Comparison of ENCODE assay signal across 8 mouse cellular contexts in the genomic region with DNA sequence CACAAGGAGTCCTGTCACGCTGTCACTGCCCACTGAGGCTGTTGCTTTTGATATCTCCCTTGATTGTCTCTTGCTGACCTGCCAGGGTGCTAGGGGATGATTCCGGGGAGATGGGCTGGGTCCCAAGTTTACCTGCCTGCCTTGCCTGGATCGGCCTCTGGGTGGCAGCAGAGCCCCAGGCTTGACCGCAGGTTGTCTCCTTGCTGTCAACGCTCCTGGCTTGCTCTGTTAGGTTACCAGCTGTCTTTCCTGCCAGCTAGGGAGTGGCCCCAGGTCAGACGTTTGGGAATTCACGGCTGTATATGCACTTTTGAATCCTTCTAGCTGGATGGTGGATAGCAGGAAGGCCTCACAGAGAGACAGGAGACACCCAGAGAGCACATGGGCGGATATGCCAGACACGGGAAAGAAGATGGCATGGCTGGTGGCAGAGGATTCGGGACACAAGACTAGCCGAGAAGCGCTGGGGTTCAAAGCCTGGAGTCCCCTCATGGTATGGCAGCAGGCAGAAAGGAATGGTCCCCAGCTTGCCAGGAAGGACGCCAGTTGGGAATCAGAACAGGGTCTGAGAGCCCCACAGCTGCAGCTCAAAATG. TPM values are rescaled to one million over a fixed set of nuclear protein-coding genes. Genes with fewer than 3 reads are reported as not detected.
A peak's percentile ranks its signal among the peaks of the same experiment; 100 is the strongest.
DNase-seq lines count a peak whose midpoint lies in the region; ATAC-seq and TF ChIP-seq lines count a peak whose summit lies in the region.

No protein-coding gene starts in this region.

- no peaks in the 10 kb centered on the region for H3K27me3 ChIP-seq in kidney, embryonic 16.5 days (ENCODE audit: insufficient read depth, low read length)
- H3K27me3 ChIP-seq in liver, postnatal 0 days (ENCODE audit: insufficient read depth, low read length): peaks cover 4% of the 10 kb centered on the region; the same call in 1 of the 2 replicates

- H3K27ac ChIP-seq in kidney, embryonic 16.5 days (ENCODE audit: low read length): no peak overlapping the region
- H3K27ac ChIP-seq in liver, postnatal 0 days (ENCODE audit: low read depth): no peak overlapping the region
- no peak overlapping the region for H3K27ac ChIP-seq in olfactory bulb, adult 2 months (ENCODE audit: insufficient read depth, low read depth, low read length)

- no peak for TF ChIP-seq POLR2A in olfactory bulb, adult 2 months (IDR thresholded peaks at IDR 0.05; ENCODE audit: insufficient read depth, low read depth, low read length)

- 28% methylated on average over 13 of the region's 13 CpGs for WGBS in kidney, embryonic 16.5 days
- 30% methylated on average over 13 of the region's 13 CpGs for WGBS in liver, postnatal 0 days (ENCODE audit: insufficient replicate concordance)
- 32% methylated on average over 13 of the region's 13 CpGs for WGBS in olfactory bulb, adult 2 months

- peak; percentile 57 for DNase-seq in urinary bladder, adult 2 months (ENCODE audit: low spot score)
- DNase-seq in urinary bladder, postnatal 10 days (ENCODE audit: low spot score): no peak
- peak; percentile 56 for DNase-seq in cerebellum, adult 9-11 months
- DNase-seq in frontal cortex, postnatal 14 days (ENCODE audit: low spot score in 2 of 2): peak; percentile 31 to 73
- DNase-seq in liver, postnatal 0 days: peak; percentile 73
- DNase-seq in urinary bladder, postnatal 14 days (ENCODE audit: low spot score): peak; percentile 69

- H3K4me1 ChIP-seq in kidney, embryonic 16.5 days (ENCODE audit: insufficient read depth, low read length): no peaks in the 10 kb centered on the region
- no peaks in the 10 kb centered on the region for H3K4me1 ChIP-seq in liver, postnatal 0 days (ENCODE audit: insufficient read depth)
- peaks cover 7% of the 10 kb centered on the region for H3K4me1 ChIP-seq in olfactory bulb, adult 2 months (ENCODE audit: control insufficient read depth, insufficient read depth, low read length)

- H3K4me2 ChIP-seq in kidney, embryonic 16.5 days (replicated peaks; ENCODE audit: low read depth, low read length): no peak overlapping the region
- no peak overlapping the region for H3K4me2 ChIP-seq in liver, postnatal 0 days (ENCODE audit: low read depth, low read length)

- H3K4me3 ChIP-seq in kidney, embryonic 16.5 days (ENCODE audit: low read length): no peak overlapping the region
- H3K4me3 ChIP-seq in liver, postnatal 0 days (ENCODE audit: low read depth, low read length): no peak overlapping the region
- no peak overlapping the region for H3K4me3 ChIP-seq in olfactory bulb, adult 2 months (ENCODE audit: insufficient read depth, low read depth, low read length)

- H3K9ac ChIP-seq in kidney, embryonic 16.5 days (replicated peaks; ENCODE audit: low read length): no peak overlapping the region
- H3K9ac ChIP-seq in liver, postnatal 0 days (replicated peaks): no peak overlapping the region

- H3K9me3 ChIP-seq in kidney, embryonic 16.5 days (ENCODE audit: low read length): no peaks in the 10 kb centered on the region
- H3K9me3 ChIP-seq in liver, postnatal 0 days (ENCODE audit: low read length): no peaks in the 10 kb centered on the region

- TF ChIP-seq CTCF in liver, postnatal 0 days (IDR thresholded peaks at IDR 0.05; ENCODE audit: low read depth): peak; percentile 90
- TF ChIP-seq CTCF in olfactory bulb, adult 2 months (IDR thresholded peaks at IDR 0.05; ENCODE audit: insufficient read depth, low read depth, low read length): peak; percentile 89

- no peak for TF ChIP-seq EP300 in liver, postnatal 0 days (IDR thresholded peaks at IDR 0.05; ENCODE audit: low read depth)

- ATAC-seq in kidney, embryonic 16.5 days (ENCODE audit: low FRiP score, low TSS enrichment): peak; percentile 19; the same call in 1 of the 2 replicates
- no peak for ATAC-seq in liver, postnatal 0 days

- no peaks in the 10 kb centered on the region for H3K36me3 ChIP-seq in kidney, embryonic 16.5 days (ENCODE audit: insufficient read depth, low read length)
- H3K36me3 ChIP-seq in liver, postnatal 0 days (replicated peaks; ENCODE audit: insufficient read depth, low read length): no peaks in the 10 kb centered on the region

RNA-seq across cellular contexts. Expression of a gene that starts 10.5 kb away (rescaled TPM):
- polyA plus RNA-seq in urinary bladder, adult 2 months (2012; rRNA removed): 3.8 and 4.8 TPM in 2 replicates
- polyA plus RNA-seq in kidney, embryonic 16.5 days (2015; fragmentation: Nextera tagmentation; extraction: Ambion mirVana): 1.5 and 1.8 TPM in 2 replicates
- polyA plus RNA-seq in liver, postnatal 0 days (2015; fragmentation: Nextera tagmentation; extraction: Ambion mirVana): 0.06 and 0.14 TPM in 2 replicates
- not detected in 2 replicates for polyA plus RNA-seq in olfactory bulb, adult 2 months (2012; ENCODE audit: insufficient read depth, insufficient read length, low replicate concordance, missing spikeins)

RNA-seq across cellular contexts. Expression of a gene that starts 14.6 kb away (rescaled TPM):
- 0.16 and 0.21 TPM in 2 replicates for polyA plus RNA-seq in urinary bladder, adult 2 months (2012; rRNA removed)
- 0.87 and 0.92 TPM in 2 replicates for polyA plus RNA-seq in kidney, embryonic 16.5 days (2015; fragmentation: Nextera tagmentation; extraction: Ambion mirVana)
- polyA plus RNA-seq in liver, postnatal 0 days (2015; fragmentation: Nextera tagmentation; extraction: Ambion mirVana): not detected in 2 replicates
- not detected in 2 replicates for polyA plus RNA-seq in olfactory bulb, adult 2 months (2012; ENCODE audit: insufficient read depth, insufficient read length, low replicate concordance, missing spikeins)

RNA-seq across cellular contexts. Expression of a gene that starts 37.8 kb away (rescaled TPM):
- 10.3 and 13.2 TPM in 2 replicates for polyA plus RNA-seq in urinary bladder, adult 2 months (2012; rRNA removed)
- polyA plus RNA-seq in kidney, embryonic 16.5 days (2015; fragmentation: Nextera tagmentation; extraction: Ambion mirVana): 1.3 TPM in 2 replicates
- 0.24 and 0.34 TPM in 2 replicates for polyA plus RNA-seq in liver, postnatal 0 days (2015; fragmentation: Nextera tagmentation; extraction: Ambion mirVana)
- polyA plus RNA-seq in olfactory bulb, adult 2 months (2012; ENCODE audit: insufficient read depth, insufficient read length, low replicate concordance, missing spikeins): not detected in 2 replicates

RNA-seq across cellular contexts. Expression of a gene that starts 54.6 kb away (rescaled TPM):
- 18.5 and 18.6 TPM in 2 replicates for polyA plus RNA-seq in urinary bladder, adult 2 months (2012; rRNA removed)
- 30.9 TPM in 2 replicates for polyA plus RNA-seq in kidney, embryonic 16.5 days (2015; fragmentation: Nextera tagmentation; extraction: Ambion mirVana)
- polyA plus RNA-seq in liver, postnatal 0 days (2015; fragmentation: Nextera tagmentation; extraction: Ambion mirVana): 2.7 and 3.1 TPM in 2 replicates
- not detected in 2 replicates for polyA plus RNA-seq in olfactory bulb, adult 2 months (2012; ENCODE audit: insufficient read depth, insufficient read length, low replicate concordance, missing spikeins)
